Mouse (Mus musculus) cerebellum, adult 18-20 months (tissue): ENCODE measurements at regions not wholly inside any gene's neighbourhood (a gene's known extent, or its start where the extent isn't known, plus 50 kb on each side); places are given as distances from the start of the nearest gene placed in this dataset.

ENCODE experiments used
- DNase-seq, 2 experiments: peaks; one replicate each; pipeline ENCODE4 v3.0.0; 2021

DNA sequence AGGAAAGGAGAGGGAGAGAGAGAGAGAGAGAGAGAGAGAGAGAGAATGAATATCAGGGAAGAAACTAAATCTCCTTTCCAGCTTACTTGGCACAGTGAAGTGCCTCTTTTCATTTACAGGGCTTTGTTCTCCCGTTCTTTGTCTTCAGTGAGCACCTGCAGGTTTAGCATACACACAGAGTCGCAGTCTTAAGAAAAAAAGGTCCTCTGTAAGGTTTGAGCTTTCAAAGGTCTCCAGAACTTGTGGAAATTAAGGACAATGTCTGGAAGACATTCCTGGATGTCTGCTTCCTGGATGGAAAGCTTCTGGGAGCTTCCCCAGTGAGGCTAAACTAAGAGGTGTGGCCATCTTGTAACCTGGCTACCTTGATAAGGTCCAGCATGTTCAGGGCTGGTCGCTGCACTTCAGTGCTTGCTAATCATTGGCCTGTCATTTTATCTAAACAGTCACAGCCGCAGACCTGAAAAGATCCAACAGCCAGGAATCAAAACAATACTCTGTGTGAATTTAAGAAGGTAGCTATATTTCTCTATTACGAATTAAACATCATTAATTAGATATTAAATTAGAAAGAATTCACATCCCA lies 113.1 kb upstream of the Ralgapa2 start:
- DNase-seq = no peak

DNA sequence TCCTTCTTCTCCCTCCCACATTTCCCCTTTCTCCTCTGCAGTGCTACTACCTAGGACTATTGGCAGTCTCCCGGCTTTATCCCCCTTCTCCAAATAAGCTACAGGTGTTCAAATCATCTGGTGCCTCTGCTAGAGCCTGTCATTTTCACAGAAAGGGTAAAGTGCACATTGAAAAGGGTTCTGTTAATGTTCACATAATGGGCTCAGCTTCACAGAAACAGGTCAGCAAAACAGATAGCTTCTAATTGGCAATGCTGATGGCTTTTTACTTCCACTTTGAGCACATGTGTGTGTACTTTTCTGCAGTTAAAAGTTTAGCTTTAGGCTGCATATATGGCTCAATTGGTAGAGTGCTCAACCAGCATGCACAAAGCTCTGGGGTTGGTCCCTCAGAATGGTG lies 114.4 kb upstream of the Ralgapa2 start:
- no peak for DNase-seq

DNA sequence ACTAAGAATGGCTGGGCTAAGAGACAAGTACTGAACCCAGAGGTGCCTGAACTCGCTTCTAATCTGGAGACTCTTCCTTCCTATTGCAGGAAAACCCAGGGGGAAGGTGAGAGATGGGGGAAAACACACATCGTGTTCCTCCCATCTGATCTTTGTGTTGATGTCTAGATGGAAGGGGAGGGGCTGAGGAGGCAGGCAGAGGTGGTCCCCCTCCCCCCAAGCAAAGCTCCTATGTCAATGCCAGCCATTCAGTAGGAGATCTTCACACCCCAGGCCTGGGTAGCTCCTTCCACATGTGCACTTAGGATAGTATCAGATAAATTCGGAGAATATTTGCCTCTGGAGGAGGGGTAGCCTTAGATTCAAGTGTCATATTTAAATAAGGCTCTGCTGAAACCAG lies 118.0 kb upstream of the Ralgapa2 start:
- no peak for DNase-seq

DNA sequence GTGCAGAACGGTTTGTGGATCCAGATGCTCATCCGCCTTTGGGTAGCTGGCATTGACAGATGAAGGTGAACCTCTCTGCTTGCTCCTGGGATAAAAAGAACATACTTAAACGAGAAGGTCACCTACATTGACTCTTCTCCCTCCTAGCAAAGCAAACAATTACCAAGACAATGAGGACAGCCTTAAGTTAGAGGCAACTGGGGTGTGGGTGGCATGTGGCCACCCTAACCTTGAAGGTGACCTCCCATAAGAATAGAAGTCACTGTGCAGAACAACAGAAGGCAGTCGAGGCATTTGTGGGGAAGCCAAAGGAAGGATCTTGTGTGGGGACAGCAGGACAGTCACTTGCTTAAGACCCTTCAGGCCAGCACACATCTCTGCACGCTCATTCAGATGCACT lies 119.0 kb upstream of the Ralgapa2 start:
- no peak for DNase-seq

GRCm38 (mm10) chr2:146633329-146634070 lies 121.4 kb upstream of the Ralgapa2 start:
- DNase-seq = peak; percentile 43 to 52

GRCm38 (mm10) chr2:146637573-146637972 lies 125.4 kb upstream of the Ralgapa2 start:
- no peak for DNase-seq

GRCm38 (mm10) chr2:146646237-146646972 lies 134.3 kb upstream of the Ralgapa2 start:
- no peak for DNase-seq

DNA sequence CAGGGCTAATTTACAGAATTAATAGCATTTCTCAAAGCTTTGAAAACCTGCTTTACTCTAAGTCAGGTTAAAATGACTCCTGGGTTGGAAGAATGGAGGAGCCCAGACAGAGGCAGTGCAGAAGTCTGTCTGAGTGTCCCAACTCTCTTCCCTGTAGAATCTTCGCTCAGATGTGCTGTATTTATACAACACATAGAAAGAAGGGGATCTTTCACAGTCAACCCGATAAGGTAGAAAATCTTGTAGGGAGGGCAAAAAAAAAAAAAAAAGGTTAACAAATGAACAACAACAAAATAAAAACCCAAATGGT lies 134.8 kb upstream of the Ralgapa2 start:
- DNase-seq = no peak

- DNase-seq = no peak
Observed at GRCm38 (mm10) chr2:146661346-146661745, 149.2 kb upstream of the Ralgapa2 start.

DNA sequence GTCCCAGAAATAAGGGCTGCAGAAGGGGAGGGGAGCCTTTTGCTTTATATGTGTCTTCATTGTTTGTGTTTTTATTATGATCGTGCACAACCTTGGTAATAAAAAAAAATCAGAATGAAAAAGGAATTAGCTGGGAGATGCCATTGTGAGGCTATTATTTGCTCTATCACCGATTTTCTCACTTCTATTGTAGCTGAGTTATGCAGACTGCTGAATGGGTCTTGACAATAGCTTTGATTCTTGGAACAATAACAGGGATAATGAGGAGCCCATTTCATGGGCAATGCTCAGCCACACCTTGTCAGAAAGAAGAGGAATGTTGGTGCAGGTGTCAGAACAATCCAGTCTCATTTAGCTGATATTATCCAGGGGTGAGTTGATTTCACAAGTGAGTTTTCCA lies 160.6 kb upstream of the Ralgapa2 start:
- DNase-seq = no peak

DNA sequence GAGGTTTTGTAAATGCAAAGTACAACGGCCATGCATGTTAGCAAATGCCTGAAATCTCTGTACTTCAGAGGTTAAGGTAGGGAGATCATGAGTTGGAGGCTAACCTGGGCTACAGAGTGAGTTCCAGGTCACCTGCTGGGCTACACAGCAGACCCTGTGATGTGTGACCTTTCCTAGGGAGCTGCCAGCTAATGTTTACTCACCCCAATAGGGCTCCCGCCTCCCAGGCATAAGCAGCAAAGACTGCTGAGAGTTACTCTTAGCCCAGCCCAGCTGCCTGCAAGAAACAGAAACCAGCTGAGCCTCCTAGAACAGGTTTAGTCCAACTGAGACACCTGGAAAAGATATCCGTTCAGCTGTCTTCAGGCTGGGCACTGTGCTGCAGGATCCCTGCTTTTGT lies 169.8 kb upstream of the Ralgapa2 start:
- no peak for DNase-seq

DNA sequence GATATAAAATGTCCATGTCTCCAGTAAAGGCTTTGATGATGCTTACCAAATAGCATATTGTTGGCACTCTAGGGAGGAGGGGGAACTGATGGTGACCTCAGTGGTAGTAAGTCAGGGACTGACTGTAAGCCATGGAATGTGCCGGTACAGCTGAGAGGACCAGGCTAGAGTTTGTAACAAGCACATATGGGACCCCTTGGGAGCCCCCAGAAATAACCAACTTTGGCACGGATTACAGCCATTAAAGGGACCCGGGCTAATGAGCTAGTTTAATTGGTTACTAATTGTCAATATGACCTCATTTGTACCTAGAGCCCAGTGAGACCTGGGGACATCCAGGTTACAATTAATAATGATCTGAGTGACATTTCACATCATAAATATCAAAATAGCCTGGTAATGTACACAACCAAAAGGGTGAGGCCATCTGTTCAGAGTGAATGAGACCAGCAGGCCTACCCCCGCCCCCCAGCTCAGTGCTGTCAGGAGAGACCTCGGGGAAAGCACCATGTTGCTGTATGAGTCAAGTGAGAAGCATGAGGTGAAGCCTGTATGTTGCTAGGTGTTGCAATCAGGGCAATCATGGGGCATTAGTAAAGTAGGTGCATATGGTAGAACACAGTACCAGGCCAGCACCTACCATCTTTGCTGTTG lies 169.7 kb upstream of the Kiz start:
- DNase-seq = no peak

DNA sequence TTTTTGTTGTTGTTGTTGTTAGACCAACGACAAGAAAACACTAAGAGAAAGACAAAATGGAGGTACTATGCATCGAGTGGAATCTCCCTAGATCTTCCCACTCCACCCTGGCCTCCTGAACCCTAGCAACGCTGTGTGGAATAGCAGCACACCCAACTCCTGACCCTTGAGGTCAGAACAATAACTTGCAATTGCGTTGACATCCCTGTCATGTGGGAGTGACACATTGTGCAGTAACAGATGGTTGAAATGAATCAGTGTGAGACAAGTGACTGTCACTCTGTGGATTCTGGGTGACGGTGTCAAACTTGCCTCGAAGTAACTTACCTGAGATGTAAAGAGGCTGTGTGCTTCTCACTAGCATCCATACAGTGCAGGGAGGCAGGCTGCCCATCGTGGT lies 167.1 kb upstream of the Kiz start:
- no peak for DNase-seq

GRCm38 (mm10) chr2:146693484-146693883 lies 162.2 kb upstream of the Kiz start:
- no peak for DNase-seq

GRCm38 (mm10) chr2:146694041-146694440 lies 161.6 kb upstream of the Kiz start:
- DNase-seq = no peak

- DNase-seq = no peak
Observed at GRCm38 (mm10) chr2:146696277-146696676, 159.4 kb upstream of the Kiz start.

DNA sequence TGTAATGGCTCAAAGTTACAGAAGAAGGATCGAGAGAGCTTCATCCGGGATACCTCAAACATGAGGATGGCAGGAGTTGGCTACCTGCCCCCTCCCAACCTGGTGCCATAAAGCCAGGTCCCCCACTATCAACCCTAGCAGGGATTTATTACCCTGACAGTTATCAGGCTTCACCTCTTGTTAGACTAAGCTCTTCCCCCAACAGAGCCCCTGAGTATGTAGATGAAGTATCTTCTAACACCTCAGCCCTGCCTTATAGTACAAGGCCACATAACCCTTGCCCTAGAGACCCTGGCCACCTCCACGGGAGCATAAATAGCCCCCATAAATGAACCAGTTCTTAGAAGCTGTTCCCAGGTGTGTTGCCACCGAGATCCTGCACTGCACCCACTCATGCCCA lies 158.9 kb upstream of the Kiz start:
- DNase-seq = no peak

GRCm38 (mm10) chr2:146710676-146711075 lies 145.0 kb upstream of the Kiz start:
- no peak for DNase-seq

GRCm38 (mm10) chr2:146721184-146721715 lies 134.4 kb upstream of the Kiz start:
- no peak for DNase-seq

DNA sequence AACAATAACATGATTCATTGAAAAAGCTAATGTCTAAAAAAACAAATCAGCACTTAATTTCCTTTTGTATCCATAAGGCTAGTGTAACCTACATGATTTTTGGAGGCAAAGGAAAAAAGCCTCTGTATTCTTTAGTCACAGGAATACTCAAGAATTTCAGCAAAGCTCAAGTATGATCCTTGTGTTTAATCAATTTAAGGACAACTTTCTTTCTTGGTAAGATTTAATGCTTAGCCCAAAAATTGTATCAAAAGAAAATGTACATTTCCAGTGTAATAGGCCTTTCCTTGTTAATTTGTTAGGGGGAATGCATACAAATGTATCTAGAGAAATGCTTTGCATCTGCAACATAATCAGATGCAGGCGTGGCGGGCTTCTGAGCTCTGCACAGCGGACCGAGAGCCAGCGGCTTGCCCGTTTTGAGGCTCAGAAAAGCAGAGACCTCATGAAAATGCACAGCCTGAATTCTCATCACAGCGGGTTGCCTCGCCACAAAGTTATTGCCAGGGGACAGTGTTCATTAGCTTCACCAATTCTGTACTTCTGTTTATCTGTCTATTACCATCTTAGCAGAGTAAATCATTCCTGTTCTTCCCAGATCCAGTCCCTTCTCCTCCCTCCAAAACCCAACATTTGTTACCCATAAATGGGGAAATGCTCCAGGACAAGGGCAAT lies 133.2 kb upstream of the Kiz start:
- DNase-seq = no peak

DNA sequence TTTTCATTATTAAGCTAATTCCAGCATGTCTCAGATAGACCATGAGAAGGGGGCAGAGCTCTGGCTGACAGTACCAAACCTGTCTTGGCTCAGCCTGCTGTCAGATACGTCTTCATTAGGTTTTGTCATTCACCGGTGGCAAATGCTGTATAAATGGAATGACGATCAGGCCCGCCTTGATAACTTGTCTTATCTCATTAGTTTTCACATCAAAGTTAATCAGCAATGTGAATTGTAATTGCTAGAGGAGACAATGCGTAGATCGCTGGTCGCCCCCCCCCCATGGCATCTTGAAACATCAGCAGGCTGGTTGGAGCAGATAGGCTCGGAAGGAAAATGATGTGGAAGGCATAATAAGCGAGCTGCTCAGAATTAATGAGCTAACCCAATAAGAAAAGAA lies 132.5 kb upstream of the Kiz start:
- no peak for DNase-seq

- no peak for DNase-seq
Observed at GRCm38 (mm10) chr2:146723671-146724070, 132.0 kb upstream of the Kiz start.

GRCm38 (mm10) chr2:146724142-146724679 lies 131.5 kb upstream of the Kiz start:
- no peak for DNase-seq
